Mouse (Mus musculus): ENCODE data around the gene Tmbim1. TPM values are rescaled to one million over a fixed set of nuclear protein-coding genes. Genes with fewer than 3 reads are reported as not detected.

Tmbim1 gene
- total RNA-seq, 2 experiments from 2014 or later: 28.5 to 36.6 TPM

GRCm38 (mm10) chr1:74278538-74278937, 26.9 kb downstream of the Tmbim1 start, which contains the start of gene Gpbar1:
Gene Gpbar1 (plus strand): TSS chr1:74278550.
- DNase-seq: no peak

- DNase-seq: no peak
Measured at GRCm38 (mm10) chr1:74277883-74278537, 27.4 kb downstream of the Tmbim1 start.

GRCm38 (mm10) chr1:74277041-74277440, 28.4 kb downstream of the Tmbim1 start:
- DNase-seq: no peak

- no peak for DNase-seq
Measured at GRCm38 (mm10) chr1:74275015-74275414, 30.4 kb downstream of the Tmbim1 start.

GRCm38 (mm10) chr1:74271659-74272058, 33.8 kb downstream of the Tmbim1 start:
- no peak for DNase-seq

GRCm38 (mm10) chr1:74268750-74269149, 36.7 kb downstream of the Tmbim1 start:
- no peak for DNase-seq

GRCm38 (mm10) chr1:74262510-74262909, 42.9 kb downstream of the Tmbim1 start:
- no peak for DNase-seq

- DNase-seq: no peak
Measured at GRCm38 (mm10) chr1:74256782-74257181, 48.6 kb downstream of the Tmbim1 start.

GRCm38 (mm10) chr1:74255704-74256345, 49.6 kb downstream of the Tmbim1 start:
- DNase-seq: no peak

GRCm38 (mm10) chr1:74250096-74250495, 55.3 kb downstream of the Tmbim1 start:
- no peak for DNase-seq

- DNase-seq: no peak
Measured at GRCm38 (mm10) chr1:74249331-74249980, 56.0 kb downstream of the Tmbim1 start.

- DNase-seq: peak; percentile 26
Measured at GRCm38 (mm10) chr1:74248799-74249198, 56.6 kb downstream of the Tmbim1 start.

GRCm38 (mm10) chr1:74245525-74245924, 59.9 kb downstream of the Tmbim1 start:
- DNase-seq: no peak

GRCm38 (mm10) chr1:74240832-74241231, 64.6 kb downstream of the Tmbim1 start:
- no peak for DNase-seq

GRCm38 (mm10) chr1:74240311-74240710, 65.1 kb downstream of the Tmbim1 start:
- no peak for DNase-seq

GRCm38 (mm10) chr1:74239618-74240017, 65.8 kb downstream of the Tmbim1 start:
- no peak for DNase-seq

- DNase-seq: no peak
Measured at GRCm38 (mm10) chr1:74239162-74239561, 66.3 kb downstream of the Tmbim1 start.

Other genes with a start within 250 kb of the Tmbim1 start
- 100 to 1,000 TPM; 205 to 234 TPM for gene Tns1, start 181.2 kb downstream of the Tmbim1 start, total RNA-seq (2021)
- under 1 TPM in 1 of 2 experiments, not detected in 1; 0.16 TPM for gene Rufy4, start 180.1 kb downstream of the Tmbim1 start, total RNA-seq (2021)
- not detected for gene Cxcr2, start 151.6 kb downstream of the Tmbim1 start, total RNA-seq (2021)
- not detected for gene Cxcr1, start 111.0 kb downstream of the Tmbim1 start, total RNA-seq (2021)
- 10 to 100 TPM; 62.7 to 70.6 TPM for gene Arpc2, start 69.5 kb downstream of the Tmbim1 start, total RNA-seq (2021)
- not detected for gene Gpbar1, start 27.1 kb downstream of the Tmbim1 start, total RNA-seq (2021)
- 10 to 100 TPM; 63.6 to 65.8 TPM for gene Aamp, start 20.9 kb downstream of the Tmbim1 start, total RNA-seq (2021)
- 10 to 100 TPM; 56.7 to 58.0 TPM for gene Pnkd, start 20.7 kb downstream of the Tmbim1 start, total RNA-seq (2021)
- gene Catip, start 56.5 kb upstream of the Tmbim1 start, total RNA-seq (2021): not detected
- gene Slc11a1, start 69.6 kb upstream of the Tmbim1 start, total RNA-seq (2021): 1 to 10 TPM; 2.9 to 3.2 TPM
- gene Ctdsp1, start 85.9 kb upstream of the Tmbim1 start, total RNA-seq (2021): 10 to 100 TPM; 82.7 to 82.9 TPM
- under 1 TPM in 1 of 2 experiments, not detected in 1; 0.13 TPM for gene Vil1, start 103.8 kb upstream of the Tmbim1 start, total RNA-seq (2021)
- 10 to 100 TPM; 12.3 to 12.5 TPM for gene Cnot9, start 200.4 kb upstream of the Tmbim1 start, total RNA-seq (2021)
- gene Plcd4, start 237.3 kb upstream of the Tmbim1 start, total RNA-seq (2021): 10 to 100 TPM; 43.2 to 72.4 TPM
- 1 to 10 TPM; 6.8 to 8.3 TPM for gene Usp37, start 238.7 kb upstream of the Tmbim1 start, total RNA-seq (2021)

Measured in gastrocnemius, postnatal 25 days (tissue).